Mouse (Mus musculus): Measurements from ENCODE around the gene Wbp2. TPM values are rescaled to one million over a fixed set of nuclear protein-coding genes. Genes with fewer than 3 reads are reported as not detected.

The Wbp2 gene
- total RNA-seq, 2 experiments from 2014 or later = 387 to 414 TPM

GRCm38 (mm10) chr11:116058868-116059690 is 27.7 kb downstream of the Wbp2 start:
- DNase-seq (ENCODE audit: extremely low spot score in 1 of 2, low spot score in 2 of 2) = no peak
- intact Hi-C loops (cut with DNase I) = loop anchor here (2.0 kb wide), 1 partner anchor 28 kb away; the partner anchor contains the start of gene Unk
- TF ChIP-seq CTCF (IDR thresholded peaks at IDR 0.05) = no peak
- Histone ChIP-seq H3K4me3 (no peak overlapping the region), H3K27ac (peak overlapping the region; percentile 70)

- peak; percentile 59 to 68 for DNase-seq (ENCODE audit: extremely low spot score in 1 of 2, low spot score in 2 of 2)
These were observed 28.7 kb downstream of the Wbp2 start for GRCm38 (mm10) chr11:116058022-116058614.

GRCm38 (mm10) chr11:116057237-116057881 is 29.4 kb downstream of the Wbp2 start:
- Histone ChIP-seq H3K4me3 (no peak overlapping the region), H3K27ac (peak overlapping the region; percentile 70)
- no peak for TF ChIP-seq CTCF (IDR thresholded peaks at IDR 0.05)
- intact Hi-C loops (cut with DNase I) = no loop called here
- no peak for DNase-seq (ENCODE audit: extremely low spot score in 1 of 2, low spot score in 2 of 2)

More at GRCm38 (mm10) chr11:116058022-116058614, 28.7 kb downstream of the Wbp2 start:
- TF ChIP-seq CTCF (IDR thresholded peaks at IDR 0.05) = no peak
- no peak overlapping the region for H3K4me3 ChIP-seq
- intact Hi-C loops (cut with DNase I) = loop anchor here (2.0 kb wide), 1 partner anchor 27 kb away; the partner anchor contains the start of gene Unk
- H3K27ac ChIP-seq = peak overlapping the region; percentile 70

GRCm38 (mm10) chr11:116055873-116056272 is 30.9 kb downstream of the Wbp2 start:
- no peak for DNase-seq (ENCODE audit: extremely low spot score in 1 of 2, low spot score in 2 of 2)
- no peak for TF ChIP-seq CTCF (IDR thresholded peaks at IDR 0.05)
- intact Hi-C loops (cut with DNase I) = no loop called here
- H3K27ac ChIP-seq = no peak overlapping the region
- H3K4me3 ChIP-seq = no peak overlapping the region

- Histone ChIP-seq H3K4me3 (no peak overlapping the region), H3K27ac (no peak overlapping the region)
- intact Hi-C loops (cut with DNase I) = no loop called here
- TF ChIP-seq CTCF (IDR thresholded peaks at IDR 0.05) = no peak
- no peak for DNase-seq (ENCODE audit: extremely low spot score in 1 of 2, low spot score in 2 of 2)
These were observed 33.1 kb downstream of the Wbp2 start for GRCm38 (mm10) chr11:116053510-116054229.

GRCm38 (mm10) chr11:116050196-116050595 is 36.6 kb downstream of the Wbp2 start:
- no peak for TF ChIP-seq CTCF (IDR thresholded peaks at IDR 0.05)
- DNase-seq (ENCODE audit: extremely low spot score in 1 of 2, low spot score in 2 of 2) = no peak
- Histone ChIP-seq H3K4me3 (no peak overlapping the region), H3K27ac (no peak overlapping the region)
- intact Hi-C loops (cut with DNase I) = no loop called here

GRCm38 (mm10) chr11:116049610-116050009 is 37.2 kb downstream of the Wbp2 start:
- TF ChIP-seq CTCF (IDR thresholded peaks at IDR 0.05) = no peak
- no peak for DNase-seq (ENCODE audit: extremely low spot score in 1 of 2, low spot score in 2 of 2)
- no peak overlapping the region for H3K27ac ChIP-seq
- intact Hi-C loops (cut with DNase I) = no loop called here
- H3K4me3 ChIP-seq = no peak overlapping the region

GRCm38 (mm10) chr11:116045173-116045572 is 41.6 kb downstream of the Wbp2 start:
- intact Hi-C loops (cut with DNase I) = no loop called here
- Histone ChIP-seq H3K4me3 (no peak overlapping the region), H3K27ac (no peak overlapping the region)
- no peak for TF ChIP-seq CTCF (IDR thresholded peaks at IDR 0.05)
- DNase-seq (ENCODE audit: extremely low spot score in 1 of 2, low spot score in 2 of 2) = no peak

- intact Hi-C loops (cut with DNase I) = no loop called here
- no peak overlapping the region for H3K27ac ChIP-seq
- no peak for TF ChIP-seq CTCF (IDR thresholded peaks at IDR 0.05)
These were observed 43.5 kb downstream of the Wbp2 start for GRCm38 (mm10) chr11:116043286-116043685.

GRCm38 (mm10) chr11:116042372-116043138 is 44.2 kb downstream of the Wbp2 start:
- no peak for TF ChIP-seq CTCF (IDR thresholded peaks at IDR 0.05)
- no peak for DNase-seq (ENCODE audit: extremely low spot score in 1 of 2, low spot score in 2 of 2)
- H3K27ac ChIP-seq = no peak overlapping the region
- intact Hi-C loops (cut with DNase I) = no loop called here
- H3K4me3 ChIP-seq = no peak overlapping the region

More at GRCm38 (mm10) chr11:116043286-116043685, 43.5 kb downstream of the Wbp2 start:
- no peak overlapping the region for H3K4me3 ChIP-seq
- no peak for DNase-seq (ENCODE audit: extremely low spot score in 1 of 2, low spot score in 2 of 2)

- peak; percentile 6; the same call in 1 of the 2 replicates for TF ChIP-seq CTCF (IDR thresholded peaks at IDR 0.05)
- intact Hi-C loops (cut with DNase I) = no loop called here
- no peak for DNase-seq (ENCODE audit: extremely low spot score in 1 of 2, low spot score in 2 of 2)
- H3K27ac ChIP-seq = no peak overlapping the region
- H3K4me3 ChIP-seq = no peak overlapping the region
These were observed 45.0 kb downstream of the Wbp2 start for GRCm38 (mm10) chr11:116041833-116042232.

All from left cerebral cortex, adult 2 months (tissue).